Mouse (Mus musculus): ENCODE results near the gene Mapkapk5.

Gene Mapkapk5
- long read RNA-seq, experiment 1, partial matches to known transcripts, result 1 of 6 reads
- long read RNA-seq, experiment 1, other reads (novel, unspliced or antisense), result 0 of 6 reads
- long read RNA-seq, experiment 2, partial matches to known transcripts, result 0 of 7 reads
- long read RNA-seq, experiment 2, other reads (novel, unspliced or antisense), result 2 of 7 reads

DNA sequence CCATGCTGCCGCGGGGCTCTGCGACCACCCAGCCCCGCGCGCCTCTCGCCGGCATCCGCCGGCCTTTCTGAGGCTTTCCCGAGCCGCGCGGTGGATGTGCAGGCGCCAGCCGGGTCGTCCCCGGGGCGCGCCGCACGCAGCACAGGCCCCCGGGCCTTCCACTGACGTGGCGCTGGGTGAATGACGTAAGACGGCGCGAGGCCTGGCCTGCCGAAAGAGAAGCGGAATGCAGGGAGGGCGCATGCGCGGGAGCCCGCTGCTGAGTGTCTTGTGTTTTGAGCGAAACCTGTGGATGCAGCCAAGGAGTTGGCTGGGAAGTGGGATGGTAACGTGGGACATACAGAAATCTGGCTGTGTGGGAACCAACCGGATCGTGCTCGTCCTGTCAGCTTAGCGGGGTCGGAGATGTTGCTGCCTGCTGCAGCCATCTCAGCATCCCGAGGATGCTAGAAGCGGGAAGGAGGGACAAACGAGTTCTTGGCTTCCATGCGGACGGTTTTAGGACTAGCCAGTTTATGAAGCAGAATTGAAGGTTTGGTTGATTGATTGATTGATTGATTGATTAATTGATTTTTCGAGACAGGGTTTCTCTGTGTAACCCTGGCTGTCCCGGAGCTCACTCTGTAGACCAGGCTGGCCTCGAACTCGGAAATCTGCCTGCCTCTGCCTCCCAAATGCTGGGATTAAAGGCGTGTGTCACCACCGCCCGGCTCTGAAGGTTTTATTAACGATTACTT lies at the start of gene Mapkapk5:
Gene Mapkapk5, minus strand, starts transcription at position 113 of the 737 bp plus-strand sequence.
- intact Hi-C loops (cut with DNase I), result loop anchor here (5.0 kb wide), 1 partner anchor 56 kb away; no protein-coding TSS in a partner anchor

DNA sequence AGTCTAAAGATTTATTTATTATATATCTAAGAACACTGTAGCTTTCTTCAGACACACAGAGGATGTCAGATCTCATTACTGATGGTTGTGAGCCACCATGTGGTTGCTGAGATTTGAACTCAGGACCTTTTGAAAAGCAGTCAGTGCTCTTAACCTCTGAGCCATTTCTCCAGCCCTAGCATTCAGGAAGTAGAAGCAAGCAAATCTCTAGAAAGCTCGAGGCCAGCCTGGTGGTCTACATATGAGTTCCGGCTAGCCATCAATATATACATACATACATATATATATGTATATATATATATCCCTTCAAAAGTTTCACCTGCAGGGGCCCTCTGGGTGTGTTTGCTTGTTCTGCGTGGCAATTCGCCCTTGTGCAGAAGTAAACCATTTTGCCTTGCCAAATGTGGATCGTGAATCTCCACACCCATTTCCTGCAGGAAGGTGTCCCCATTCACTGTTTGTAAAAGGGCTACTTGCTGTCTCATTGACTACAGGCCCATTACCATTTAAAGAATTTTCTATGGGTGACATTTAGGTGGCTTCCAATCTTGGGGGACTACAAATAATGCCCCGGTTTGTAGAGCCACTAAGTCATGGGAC lies 49.1 kb upstream of the Mapkapk5 start:
- intact Hi-C loops (cut with DNase I), result no loop called here

DNA sequence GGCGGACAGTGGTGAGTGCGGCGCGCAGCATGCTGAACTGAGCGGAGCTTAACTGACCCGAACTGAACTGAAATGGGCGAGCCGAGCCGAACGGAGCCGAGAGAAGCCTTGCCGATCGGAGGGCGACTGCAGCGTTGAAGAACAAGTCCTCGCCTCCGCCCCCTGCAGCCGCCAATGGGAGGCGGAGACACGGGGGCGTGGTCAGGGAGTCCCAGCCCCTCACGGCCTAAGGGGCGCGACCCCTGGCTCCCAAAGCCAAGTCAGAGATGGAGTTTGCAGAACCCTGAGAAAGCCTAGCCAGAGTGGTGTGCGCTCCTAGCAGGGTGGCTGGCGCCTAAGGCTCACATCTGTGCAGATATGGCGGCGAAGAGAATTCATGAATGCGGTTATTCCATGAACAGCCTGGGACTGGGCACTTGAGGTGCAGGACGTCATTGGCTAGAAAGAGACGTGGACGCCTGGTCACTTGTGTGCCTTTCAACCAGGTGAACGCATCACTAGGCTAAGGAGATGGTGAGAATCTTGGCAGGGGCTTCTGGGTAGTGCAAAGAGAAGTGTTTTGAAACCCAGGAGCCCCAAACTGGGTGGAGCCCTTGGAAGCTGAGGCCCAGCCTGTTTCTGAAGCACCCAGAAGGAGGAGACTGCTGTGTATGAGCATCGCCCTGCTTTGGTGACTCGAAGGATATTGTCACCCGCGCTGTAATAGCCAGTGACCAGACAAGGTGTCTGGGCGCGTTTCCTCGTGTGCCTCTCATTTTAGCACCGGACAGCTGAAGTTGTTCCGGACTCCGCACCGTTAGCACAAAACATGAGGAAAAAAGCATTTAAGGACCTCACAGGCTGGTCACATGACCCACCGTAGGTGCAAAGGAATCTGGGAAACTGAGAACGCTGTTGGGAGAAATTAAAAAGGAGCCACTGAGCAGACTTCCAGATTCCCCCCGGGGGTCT lies 48.0 kb upstream of the Mapkapk5 start, which contains the start of gene Aldh2:
Gene Aldh2, minus strand, starts transcription at position 374 of the 951 bp plus-strand sequence.
- intact Hi-C loops (cut with DNase I), result no loop called here

DNA sequence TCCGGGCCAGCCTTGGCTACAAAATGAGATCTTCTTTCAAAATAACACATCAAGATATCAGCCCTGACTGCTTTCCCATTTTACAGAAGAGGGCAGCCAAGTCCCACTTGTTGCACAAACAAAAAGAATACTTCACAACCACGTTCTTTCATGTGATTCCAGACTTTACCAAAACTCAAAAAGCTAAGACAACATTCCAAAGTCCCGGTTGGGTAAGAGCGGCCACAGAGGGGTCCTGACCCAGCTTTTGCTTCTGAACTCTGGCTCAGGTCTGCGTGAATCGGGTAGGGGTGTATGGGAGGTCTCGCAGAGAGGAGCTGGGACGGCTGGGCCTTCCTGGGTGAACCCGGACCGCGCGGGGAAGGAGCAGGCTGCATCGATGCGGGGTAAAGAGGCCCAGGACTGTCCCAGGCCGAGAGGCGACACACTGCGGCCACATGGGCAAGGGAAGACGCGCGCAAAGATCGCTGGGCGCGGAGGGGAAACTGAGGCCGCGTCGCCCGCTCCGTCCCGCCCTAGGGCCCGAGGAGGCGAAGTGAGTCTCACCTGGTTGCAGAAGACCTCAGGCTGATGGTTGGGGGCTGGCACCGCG lies 47.2 kb upstream of the Mapkapk5 start:
- intact Hi-C loops (cut with DNase I), result no loop called here

DNA sequence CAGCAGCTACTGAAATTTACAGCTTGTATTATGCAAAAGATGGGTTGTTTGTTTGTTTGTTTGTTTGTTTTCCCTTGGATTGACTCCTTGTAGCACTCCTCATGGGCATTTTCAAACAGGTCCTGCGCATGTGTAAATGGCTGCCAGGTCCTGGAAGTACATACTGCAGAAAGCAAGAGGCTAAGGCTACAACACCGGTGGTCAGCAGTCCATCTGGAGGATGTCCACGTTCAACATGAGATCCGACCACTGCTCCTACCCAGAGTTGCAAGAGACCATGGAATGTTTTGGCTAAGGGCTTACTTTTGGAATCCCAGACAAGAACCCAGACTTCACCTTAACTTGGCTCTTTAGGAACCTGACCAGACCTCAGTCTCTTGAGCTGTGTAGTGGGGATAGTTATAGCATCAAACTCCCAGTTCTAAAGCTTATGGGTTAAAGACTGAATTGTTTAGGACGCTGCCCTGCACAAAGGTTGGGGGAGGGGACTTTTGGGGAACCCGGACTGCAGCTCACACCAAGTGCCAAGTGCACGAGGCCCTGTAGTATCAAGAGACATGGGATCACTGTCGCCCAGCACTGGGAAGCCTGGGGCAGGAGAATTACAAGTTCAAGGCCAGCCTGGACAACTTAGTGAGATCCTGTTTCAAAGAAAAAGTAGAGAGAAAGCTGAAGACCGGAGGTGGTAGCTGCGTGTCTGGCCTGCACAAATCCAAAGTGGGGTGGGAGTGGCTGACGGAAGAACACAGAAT lies 46.5 kb upstream of the Mapkapk5 start:
- intact Hi-C loops (cut with DNase I), result no loop called here

DNA sequence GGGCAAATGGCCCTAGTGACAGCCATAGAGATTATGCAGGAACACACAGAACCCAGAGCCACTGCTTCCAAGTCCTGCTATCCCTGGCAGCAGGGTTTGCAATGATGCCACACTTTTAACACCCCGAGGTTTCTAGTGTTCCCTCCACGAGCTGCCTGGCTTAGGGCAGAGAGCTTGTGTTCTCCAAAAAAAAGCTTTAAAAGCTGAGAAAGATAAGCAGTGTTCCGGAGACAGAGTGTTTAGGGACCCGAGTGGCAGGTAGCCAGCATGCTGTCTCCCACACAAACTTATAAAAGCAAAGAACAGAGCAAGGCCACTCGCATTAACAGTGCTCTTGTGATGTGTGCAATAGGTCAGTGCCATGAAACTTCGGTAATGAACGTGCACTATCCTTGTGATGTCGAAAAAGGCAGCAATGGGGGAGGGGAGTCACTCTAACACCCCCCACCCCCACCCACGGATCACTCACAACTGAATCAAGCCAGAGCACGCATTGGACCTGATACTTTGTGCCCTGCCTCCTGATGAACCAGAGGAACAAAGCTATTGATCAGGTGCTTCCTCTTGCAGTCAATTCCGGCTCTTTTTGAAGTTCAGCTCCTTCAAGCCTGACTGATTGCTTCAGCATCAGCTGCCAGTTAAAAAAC lies 45.8 kb upstream of the Mapkapk5 start:
- intact Hi-C loops (cut with DNase I), result no loop called here

DNA sequence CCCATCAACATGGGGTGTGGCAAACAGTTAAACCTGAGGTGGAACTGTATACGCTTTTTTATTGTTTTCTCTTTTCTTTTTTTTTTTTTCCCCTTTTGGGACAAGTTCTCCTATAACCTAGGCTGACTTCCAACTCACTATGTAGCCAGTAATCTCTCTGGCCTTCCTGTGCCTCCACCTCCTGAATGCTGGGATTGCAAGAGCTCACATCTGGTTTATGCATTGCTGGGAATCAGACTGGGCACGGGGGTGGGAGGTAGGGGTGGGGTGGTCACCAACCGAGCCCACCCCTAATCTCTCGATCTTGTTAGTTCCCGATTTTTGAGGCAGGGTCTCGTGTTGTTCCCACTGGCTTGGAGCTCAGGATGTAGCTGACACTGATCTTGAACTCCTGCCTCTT lies 44.2 kb upstream of the Mapkapk5 start:
- intact Hi-C loops (cut with DNase I), result no loop called here

DNA sequence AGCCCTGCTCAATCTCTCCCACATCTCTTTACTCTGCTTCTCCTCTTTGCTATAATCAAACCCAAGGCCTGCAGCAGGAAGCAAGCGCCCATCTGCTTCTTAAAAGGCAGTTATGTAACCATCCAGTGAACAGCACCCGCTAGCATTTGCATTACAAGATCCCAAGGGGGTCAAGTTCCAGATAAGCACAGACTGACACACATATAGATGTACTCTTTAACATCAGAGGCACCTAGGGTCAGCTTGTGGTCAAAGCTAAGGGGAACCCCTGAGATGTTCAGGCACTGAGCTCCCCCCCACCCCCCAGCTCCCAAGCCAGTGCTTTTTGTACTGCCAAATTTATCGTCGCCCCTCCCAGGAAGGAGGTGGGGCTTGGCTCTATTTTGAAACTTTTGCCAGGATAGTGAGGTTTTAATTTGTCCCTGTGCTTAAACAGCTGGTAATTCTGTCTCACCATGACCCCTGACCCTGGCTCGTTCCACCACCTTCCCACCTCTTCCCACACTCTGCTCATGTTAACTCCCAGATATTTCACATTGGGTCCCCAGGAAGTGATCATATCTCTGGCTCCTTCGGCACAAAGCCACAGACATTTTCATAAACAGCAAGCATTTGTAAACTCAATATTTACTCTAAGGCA lies 40.8 kb upstream of the Mapkapk5 start:
- intact Hi-C loops (cut with DNase I), result no loop called here

DNA sequence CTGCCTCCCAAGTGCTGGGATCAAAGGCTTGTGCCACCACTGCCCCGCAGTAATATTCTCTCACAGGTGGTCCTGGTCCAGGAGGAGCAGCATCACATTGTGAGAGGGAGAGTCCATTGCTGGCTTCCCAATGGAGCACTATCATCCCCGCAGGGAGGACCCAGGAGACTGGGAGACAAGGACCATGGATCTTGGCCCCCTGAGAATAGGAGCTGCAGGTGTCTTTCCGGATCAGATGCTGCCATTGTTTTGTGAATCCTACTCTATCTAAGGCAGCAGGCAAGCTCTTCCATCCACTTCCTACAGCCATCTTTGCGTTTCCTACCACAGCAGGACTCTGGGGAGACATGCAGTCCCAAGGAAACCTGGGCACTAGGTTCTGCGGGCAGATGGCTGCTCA lies 40.0 kb upstream of the Mapkapk5 start:
- intact Hi-C loops (cut with DNase I), result no loop called here

DNA sequence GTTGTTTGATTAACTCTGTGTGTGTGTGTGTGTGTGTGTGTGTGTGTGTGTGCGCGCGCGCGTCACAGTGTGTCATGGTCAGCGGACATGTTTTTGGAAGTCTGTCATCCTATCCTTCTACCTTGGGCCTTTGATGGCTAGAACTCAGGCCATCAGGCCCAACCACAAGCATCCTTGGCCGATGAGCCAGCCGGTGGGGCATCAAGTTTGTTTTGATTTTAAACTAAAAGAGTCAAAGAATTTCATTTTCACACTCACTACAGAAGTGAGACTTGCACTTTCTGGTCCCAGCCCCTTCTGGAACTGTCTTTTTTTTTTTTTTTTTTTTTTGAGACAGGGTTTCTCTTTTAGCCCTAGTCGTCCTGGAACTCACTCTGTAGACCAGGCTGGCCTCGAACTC lies 39.3 kb upstream of the Mapkapk5 start:
- intact Hi-C loops (cut with DNase I), result no loop called here

DNA sequence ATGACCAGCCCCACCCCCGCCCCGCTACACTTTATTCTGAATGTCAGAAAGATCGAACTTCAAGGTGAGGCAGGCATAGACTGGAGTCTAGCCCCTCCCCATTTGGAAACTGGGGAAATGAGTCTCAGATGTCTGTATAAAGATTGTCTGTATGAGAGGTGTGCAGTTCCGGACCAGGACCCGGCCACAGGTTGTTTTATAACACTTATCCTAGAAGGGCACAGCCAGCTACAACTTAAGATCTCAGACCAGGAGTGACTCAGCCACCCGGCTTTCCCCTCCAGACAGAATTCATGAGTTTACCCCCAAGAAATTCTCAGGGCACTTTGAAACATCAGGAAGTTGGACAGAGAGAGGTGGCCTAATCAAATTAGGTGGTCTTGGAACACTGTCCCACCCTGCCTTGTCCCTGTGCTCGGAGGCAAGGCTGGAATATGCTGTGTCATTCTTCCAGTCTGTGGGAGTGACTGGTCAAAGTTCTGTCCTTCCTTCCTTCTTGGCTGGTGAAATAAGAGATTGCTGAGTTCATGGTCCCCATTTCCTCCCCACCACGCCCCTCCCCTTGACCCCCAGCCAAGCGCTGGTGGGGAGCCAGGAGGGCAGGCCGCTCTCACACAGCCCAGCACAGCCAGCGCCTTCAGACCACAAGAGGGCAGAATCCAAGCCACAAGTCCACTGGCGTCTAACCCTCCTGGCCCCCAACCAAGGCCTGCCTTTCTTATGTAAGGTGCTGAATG lies 38.2 kb upstream of the Mapkapk5 start:
- intact Hi-C loops (cut with DNase I), result no loop called here

DNA sequence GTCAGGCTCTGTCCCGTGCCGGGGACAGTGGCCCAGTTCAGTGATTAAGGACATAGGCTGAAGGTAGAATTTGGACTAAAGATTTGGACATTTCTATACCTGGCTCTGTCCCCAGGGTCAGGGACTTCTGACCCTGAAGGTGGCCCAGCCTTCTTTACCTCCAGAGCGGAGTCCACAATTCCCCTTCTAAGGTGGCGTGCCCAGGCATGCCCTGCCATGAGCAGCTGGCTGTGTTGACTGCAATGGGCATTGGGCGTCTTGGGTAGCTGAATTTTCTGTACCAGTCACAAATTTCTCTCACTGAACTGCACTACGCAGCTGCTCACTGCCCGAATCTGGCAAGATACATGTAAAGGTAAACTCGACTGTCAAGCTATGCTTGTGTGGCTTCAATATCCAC lies 36.2 kb upstream of the Mapkapk5 start:
- intact Hi-C loops (cut with DNase I), result no loop called here

DNA sequence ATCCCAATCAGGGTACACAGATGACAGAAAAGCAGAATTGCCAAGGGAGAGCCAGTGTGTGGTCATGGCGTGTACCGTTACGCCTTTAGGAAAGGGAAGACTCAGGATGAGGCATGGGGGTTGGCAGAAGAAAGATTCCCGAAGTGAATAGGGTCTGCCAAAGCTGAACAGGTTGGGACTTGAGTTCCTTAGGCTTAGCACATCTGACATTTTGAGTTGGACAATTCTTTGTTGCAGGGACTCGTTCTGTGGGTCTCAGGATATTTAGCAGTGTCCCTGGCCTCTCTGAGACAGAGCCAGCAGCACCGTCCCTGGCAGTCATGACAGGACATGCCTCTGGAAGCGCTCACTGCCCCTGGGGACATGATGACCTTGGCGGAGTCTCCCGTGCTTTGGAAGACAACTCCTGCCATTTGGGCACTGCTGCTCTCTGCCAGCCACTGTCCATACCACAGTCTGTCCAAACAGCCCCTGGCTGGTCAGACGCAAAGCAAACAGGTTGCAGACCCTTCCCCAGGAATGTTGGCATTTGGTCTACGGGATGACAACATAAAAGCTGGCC lies 31.3 kb upstream of the Mapkapk5 start:
- intact Hi-C loops (cut with DNase I), result no loop called here

DNA sequence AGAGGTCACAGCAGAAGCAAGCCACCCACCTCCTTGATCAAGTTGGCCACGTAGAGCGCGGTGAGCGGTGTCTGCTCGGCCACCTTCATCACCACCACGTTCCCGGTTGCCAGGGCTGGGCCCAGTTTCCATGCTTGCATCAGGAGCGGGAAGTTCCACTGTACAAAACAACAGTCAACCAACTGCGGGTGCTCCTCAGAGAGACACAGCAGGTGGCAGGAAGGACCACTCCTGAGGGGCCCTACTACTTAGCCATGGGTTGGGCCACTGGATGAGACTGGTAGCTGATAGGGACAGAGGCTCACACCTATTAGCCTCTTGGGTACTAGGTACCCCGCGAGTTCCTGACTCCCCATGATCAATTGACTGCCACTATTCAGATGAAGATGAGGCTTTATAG lies 30.2 kb upstream of the Mapkapk5 start:
- intact Hi-C loops (cut with DNase I), result no loop called here

DNA sequence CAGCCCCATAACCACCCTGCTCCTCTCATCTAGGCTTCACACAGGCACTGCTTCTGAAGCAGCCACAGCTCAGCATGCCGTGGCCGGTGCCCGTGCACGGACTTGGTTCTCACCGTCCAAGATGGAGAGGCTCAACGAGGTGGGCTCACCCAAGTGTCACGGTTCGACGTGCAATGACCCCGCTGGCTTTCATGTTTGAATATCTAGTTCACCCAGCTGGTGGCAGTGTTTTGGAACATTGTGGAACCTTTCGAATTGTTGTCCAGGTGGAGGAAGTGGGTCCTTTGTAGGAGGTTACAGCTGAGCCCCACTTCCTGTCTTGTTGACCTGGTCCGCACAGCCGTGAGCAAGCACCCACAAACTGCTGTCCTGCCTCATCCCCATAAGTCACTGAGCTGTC lies 28.4 kb upstream of the Mapkapk5 start:
- intact Hi-C loops (cut with DNase I), result no loop called here

DNA sequence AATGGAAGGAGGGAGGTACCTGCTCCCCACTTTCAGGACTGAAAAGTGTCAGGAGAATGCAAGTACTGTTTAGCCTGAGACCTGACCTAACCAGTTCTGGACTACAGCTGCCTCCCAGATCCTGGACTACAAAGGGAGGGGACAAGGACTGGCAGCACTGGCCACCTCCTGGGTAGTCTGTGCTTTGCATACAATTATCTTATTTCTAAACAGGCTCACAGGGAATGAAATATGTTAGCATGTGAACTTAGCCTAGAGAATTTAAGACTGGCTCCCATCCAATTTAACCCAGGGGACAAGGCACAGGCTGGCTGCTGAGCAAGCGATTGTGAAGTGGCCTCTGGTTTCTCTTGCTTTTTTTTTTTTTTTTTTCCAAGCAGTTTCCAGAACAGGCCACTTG lies 25.1 kb upstream of the Mapkapk5 start:
- intact Hi-C loops (cut with DNase I), result no loop called here

DNA sequence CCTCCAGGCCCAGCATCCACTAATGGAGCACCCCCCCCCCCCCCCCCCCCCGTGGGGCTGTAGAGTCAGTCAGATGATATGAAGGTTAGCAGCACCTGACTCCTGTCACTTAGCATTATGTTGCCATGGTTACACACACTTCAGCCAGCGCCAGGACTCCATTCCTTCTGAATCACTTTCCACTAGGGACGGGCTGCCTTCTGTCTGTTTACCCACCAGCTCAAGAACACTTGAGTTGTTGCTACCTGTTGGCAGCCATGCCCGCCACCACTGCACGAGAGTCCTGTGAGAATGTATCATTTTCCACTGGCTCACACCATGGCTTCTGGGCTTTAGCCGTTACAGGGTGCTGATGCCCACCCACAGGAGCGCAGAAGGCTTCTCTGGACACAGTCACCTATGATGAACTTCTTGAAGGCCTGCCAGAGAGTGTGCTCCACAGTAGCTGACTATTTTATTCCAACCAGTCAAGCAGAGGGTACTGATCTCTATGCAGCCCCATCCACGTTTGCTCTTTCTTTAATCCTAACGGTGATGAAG lies 24.2 kb upstream of the Mapkapk5 start:
- intact Hi-C loops (cut with DNase I), result no loop called here

DNA sequence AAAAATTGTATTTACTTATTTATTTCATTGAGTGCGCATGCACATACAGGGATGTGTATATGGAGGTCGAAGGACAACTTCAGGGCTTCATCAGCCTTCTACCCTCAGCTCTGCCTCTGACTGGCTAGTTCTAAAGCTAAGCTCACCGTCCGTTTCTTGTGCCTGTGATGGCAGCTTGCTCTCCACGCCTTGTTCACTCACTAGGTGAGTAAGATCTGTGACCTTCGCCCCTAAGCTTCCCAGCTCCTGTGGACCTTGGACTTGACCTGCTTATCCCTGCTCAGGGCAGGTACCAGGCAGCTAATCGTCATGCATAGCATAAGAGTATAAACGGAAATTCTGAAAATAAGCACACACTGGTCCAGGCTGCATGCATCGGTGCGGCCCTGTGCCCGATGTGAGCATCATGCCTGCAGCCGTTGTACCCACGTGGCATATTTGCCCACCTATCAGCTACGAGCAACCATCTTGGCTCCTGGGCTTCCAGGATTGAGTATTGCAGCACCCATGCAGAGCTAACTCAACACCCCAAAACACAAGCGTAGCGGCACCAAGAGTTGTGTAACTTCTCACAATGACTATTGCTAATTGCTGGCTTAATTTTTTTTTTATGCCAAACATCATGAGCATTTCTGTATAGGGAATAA lies 20.5 kb upstream of the Mapkapk5 start:
- intact Hi-C loops (cut with DNase I), result no loop called here

All from adrenal gland (tissue).